Mouse (Mus musculus): ENCODE data around the gene Kif23. TPM values are rescaled to one million over a fixed set of nuclear protein-coding genes. Genes with fewer than 3 reads are reported as not detected.

The Kif23 gene
- polyA plus RNA-seq, 1 experiment from 2014 or later = 121 TPM

Other genes starting within 250 kb of the Kif23 start
- gene Rplp1, start 32.2 kb downstream of the Kif23 start, polyA plus RNA-seq (2016; fragmentation: Nextera tagmentation; extraction: Ambion mirVana) = 965 and 1,195 TPM in 2 replicates
- 0.90 and 1.0 TPM in 2 replicates for gene Paqr5, start 80.1 kb upstream of the Kif23 start, polyA plus RNA-seq (2016; fragmentation: Nextera tagmentation; extraction: Ambion mirVana)
- 15.8 and 21.0 TPM in 2 replicates for gene Glce, start 175.9 kb upstream of the Kif23 start, polyA plus RNA-seq (2016; fragmentation: Nextera tagmentation; extraction: Ambion mirVana)